Mouse (Mus musculus) lung, adult 2 months (tissue): ENCODE data around the gene L2hgdh. TPM values are rescaled to one million over a fixed set of nuclear protein-coding genes. Genes with fewer than 3 reads are reported as not detected.

ENCODE experiments used
- DNase-seq: peaks from one replicate; pipeline ENCODE4 v3.0.0; 2022
- H3K4me1 ChIP-seq: fragments of 200-500 bp; 2 replicates; pipeline ENCODE4 v1.6.1; 2011; ENCODE audit warnings: low read length; ENCODE audit not compliant: control insufficient read depth, insufficient read depth
- H3K4me3 ChIP-seq: fragments of 200-500 bp; replicated peaks from 2 replicates; pipeline ENCODE3; 2011; ENCODE audit warnings: low read depth, mild to moderate bottlenecking, control low read depth, low read length; ENCODE audit errors: extremely low read depth
- CTCF ChIP-seq: fragments of 200-500 bp; IDR thresholded peaks from 2 replicates; pipeline ENCODE4 v1.5.1; 2011; ENCODE audit warnings: mild to moderate bottlenecking, low read length, control low read depth; ENCODE audit not compliant: insufficient read depth
- POLR2A ChIP-seq: fragments of 200-500 bp; IDR thresholded peaks from 2 replicates; pipeline ENCODE4 v1.6.1; 2011; ENCODE audit warnings: low read depth, mild to moderate bottlenecking, control low read depth, low read length, borderline replicate concordance; ENCODE audit errors: extremely low read depth
- WGBS: fragments of 180-500 bp; shearing (Covaris S2); methylation state at CpG from one replicate; pipeline ENCODE4 v1.1.7; 2018; 5-methylcytosine and 5-hydroxymethylcytosine counted together
- polyA plus RNA-seq: library from polyadenylated mRNA; depleted of rRNA; stranded (reverse); fragments of >200 nt; gene quantifications from 2 replicates; pipeline ENCODE4 v1.2.3, GENCODE M21; 2012

Gene L2hgdh
- polyA plus RNA-seq, 1 experiment: 3.9 TPM

GRCm38 (mm10) chr12:69732221-69732620, 7.5 kb upstream of the L2hgdh start:
- 59% methylated on average over 5 of the region's 5 CpGs for WGBS
- Histone ChIP-seq H3K4me1 (no peaks in the 10 kb centered on the region; the same call in 1 of the 2 replicates), H3K4me3 (no peak overlapping the region)
- no peak for DNase-seq
- TF ChIP-seq POLR2A (no peak), CTCF (no peak)

GRCm38 (mm10) chr12:69730306-69730705, 5.6 kb upstream of the L2hgdh start:
- no peak for DNase-seq
- 87% methylated on average over 1 of the region's 1 CpGs for WGBS

GRCm38 (mm10) chr12:69729246-69729645, 4.6 kb upstream of the L2hgdh start:
- TF ChIP-seq POLR2A (no peak), CTCF (no peak)
- WGBS: 93% methylated on average over 1 of the region's 1 CpGs

More at GRCm38 (mm10) chr12:69730306-69730705, 5.6 kb upstream of the L2hgdh start:
- Histone ChIP-seq H3K4me3 (no peak overlapping the region), H3K4me1 (peaks cover 3% of the 10 kb centered on the region)
- no peak for TF ChIP-seq POLR2A
- TF ChIP-seq CTCF: no peak

GRCm38 (mm10) chr12:69724018-69724710, 509 bp downstream of the L2hgdh start:
- Histone ChIP-seq H3K4me3 (peak overlapping the region; percentile 49), H3K4me1 (peaks cover 4% of the 10 kb centered on the region)
- WGBS: 2% methylated on average over 24 of the region's 24 CpGs
- no peak for TF ChIP-seq CTCF
- TF ChIP-seq POLR2A: no peak
- DNase-seq: no peak

More at GRCm38 (mm10) chr12:69729246-69729645, 4.6 kb upstream of the L2hgdh start:
- H3K4me3 ChIP-seq: no peak overlapping the region
- peaks cover 4% of the 10 kb centered on the region for H3K4me1 ChIP-seq
- DNase-seq: no peak

- DNase-seq: no peak
- H3K4me3 ChIP-seq: no peak overlapping the region
- TF ChIP-seq POLR2A: no peak
- H3K4me1 ChIP-seq: peaks cover 4% of the 10 kb centered on the region
- WGBS: 52% methylated on average over 2 of the region's 2 CpGs
These were observed 1.3 kb downstream of the L2hgdh start for GRCm38 (mm10) chr12:69723376-69723775.

GRCm38 (mm10) chr12:69722857-69723256, 1.8 kb downstream of the L2hgdh start:
- TF ChIP-seq POLR2A (no peak), CTCF (no peak)
- Histone ChIP-seq H3K4me3 (no peak overlapping the region), H3K4me1 (peaks cover 4% of the 10 kb centered on the region)
- WGBS: 94% methylated on average over 3 of the region's 3 CpGs
- no peak for DNase-seq

GRCm38 (mm10) chr12:69713628-69714027, 11.0 kb downstream of the L2hgdh start:
- Histone ChIP-seq H3K4me3 (no peak overlapping the region), H3K4me1 (no peaks in the 10 kb centered on the region)
- TF ChIP-seq CTCF (no peak), POLR2A (no peak)
- no peak for DNase-seq

GRCm38 (mm10) chr12:69704799-69705458, 19.7 kb downstream of the L2hgdh start:
- WGBS: 80% methylated on average over 11 of the region's 11 CpGs
- TF ChIP-seq CTCF (no peak), POLR2A (no peak)
- Histone ChIP-seq H3K4me3 (no peak overlapping the region), H3K4me1 (no peaks in the 10 kb centered on the region)
- no peak for DNase-seq

GRCm38 (mm10) chr12:69698352-69698751, 26.3 kb downstream of the L2hgdh start:
- no peak for DNase-seq
- Histone ChIP-seq H3K4me3 (no peak overlapping the region), H3K4me1 (no peaks in the 10 kb centered on the region)
- no peak for TF ChIP-seq CTCF
- WGBS: 87% methylated on average over 6 of the region's 6 CpGs

GRCm38 (mm10) chr12:69696746-69697145, 27.9 kb downstream of the L2hgdh start:
- no peaks in the 10 kb centered on the region for H3K4me1 ChIP-seq
- whole genome bisulfite sequencing: 70% methylated on average over 5 of the region's 5 CpGs
- no peak overlapping the region for H3K4me3 ChIP-seq
- TF ChIP-seq CTCF (peak; percentile 18; the same call in 1 of the 2 replicates), POLR2A (no peak)
- DNase-seq: no peak
